Mouse (Mus musculus): ENCODE results near the gene Coq10a. TPM values are rescaled to one million over a fixed set of nuclear protein-coding genes. Genes with fewer than 3 reads are reported as not detected.
A peak's percentile ranks its signal among the peaks of the same experiment; 100 is the strongest.

Gene Coq10a
- total RNA-seq (2021): 10 to 100 TPM; 72.2 to 77.1 TPM
- polyA plus RNA-seq (2012; rRNA removed): 44.2 and 116 TPM in 2 replicates
- long read RNA-seq, transcript Coq10a-205 (5 exons, 1,307 nt): minor isoform, 6 of 90 reads
- long read RNA-seq, transcript Coq10a-207 (5 exons, 1,434 nt): major isoform, 71 of 90 reads
- long read RNA-seq, partial matches to known transcripts: 2 of 90 reads
- long read RNA-seq, other reads (novel, unspliced or antisense): 9 of 90 reads

GRCm38 (mm10) chr10:128368402-128369217 is at the start of gene Coq10a:
Gene Coq10a (minus strand): TSS chr10:128368997.
- DNase-seq: peak; percentile 96

- DNase-seq: no peak
Measured at GRCm38 (mm10) chr10:128414848-128415247, 46.1 kb upstream of the Coq10a start.

- no peak for DNase-seq
Measured at GRCm38 (mm10) chr10:128413076-128413475, 44.3 kb upstream of the Coq10a start.

GRCm38 (mm10) chr10:128412558-128412957 is 43.8 kb upstream of the Coq10a start:
- DNase-seq: no peak

- no peak for DNase-seq
Measured at GRCm38 (mm10) chr10:128412055-128412381, 43.2 kb upstream of the Coq10a start.

- DNase-seq: peak; percentile 98
Measured at GRCm38 (mm10) chr10:128411211-128412054, 42.6 kb upstream of the Coq10a start, which contains the start of the genes Nabp2 and Rnf41. Gene Nabp2 (minus strand): TSS chr10:128411492. Gene Rnf41 (plus strand): TSS chr10:128411657.

GRCm38 (mm10) chr10:128410560-128410845 is 41.7 kb upstream of the Coq10a start:
- DNase-seq: no peak

- DNase-seq: peak; percentile 98
Measured at GRCm38 (mm10) chr10:128409692-128410559, 41.1 kb upstream of the Coq10a start.

GRCm38 (mm10) chr10:128408591-128409535 is 40.1 kb upstream of the Coq10a start:
- no peak for DNase-seq

- DNase-seq: no peak
Measured at GRCm38 (mm10) chr10:128403931-128404330, 35.1 kb upstream of the Coq10a start.

GRCm38 (mm10) chr10:128401638-128402037 is 32.8 kb upstream of the Coq10a start:
- no peak for DNase-seq

- DNase-seq: no peak
Measured at GRCm38 (mm10) chr10:128401056-128401455, 32.3 kb upstream of the Coq10a start, which contains the start of gene Slc39a5. Gene Slc39a5 (minus strand): TSS chr10:128401229.

- no peak for DNase-seq
Measured at GRCm38 (mm10) chr10:128400338-128400737, 31.5 kb upstream of the Coq10a start.

GRCm38 (mm10) chr10:128397466-128397865 is 28.7 kb upstream of the Coq10a start:
- peak; percentile 60 for DNase-seq

GRCm38 (mm10) chr10:128396716-128397264 is 28.0 kb upstream of the Coq10a start:
- DNase-seq: no peak

- DNase-seq: no peak
Measured at GRCm38 (mm10) chr10:128396017-128396673, 27.3 kb upstream of the Coq10a start.

- no peak for DNase-seq
Measured at GRCm38 (mm10) chr10:128391850-128392249, 23.1 kb upstream of the Coq10a start.

- DNase-seq: peak; percentile 77
Measured at GRCm38 (mm10) chr10:128390366-128390765, 21.6 kb upstream of the Coq10a start.

- DNase-seq: peak; percentile 89
Measured at GRCm38 (mm10) chr10:128389570-128389969, 20.8 kb upstream of the Coq10a start.

- no peak for DNase-seq
Measured at GRCm38 (mm10) chr10:128388941-128389340, 20.1 kb upstream of the Coq10a start.

Data from adrenal gland, adult 2 months (tissue).